Mouse (Mus musculus) cerebellum, adult 2 months (tissue): Measurements from ENCODE around the gene Kdm2a.
A peak's percentile ranks its signal among the peaks of the same experiment; 100 is the strongest.

Source experiments
- CTCF ChIP-seq: fragments of 200-500 bp; IDR thresholded peaks from 2 replicates; pipeline ENCODE4 v1.5.1; 2011; ENCODE audit warnings: low read depth, mild to moderate bottlenecking, control low read depth, low read length, moderate library complexity, borderline replicate concordance; ENCODE audit not compliant: insufficient read depth
- POLR2A ChIP-seq: fragments of 200-500 bp; IDR thresholded peaks from 2 replicates; pipeline ENCODE4 v1.6.1; 2011; ENCODE audit warnings: low read length, control low read depth, borderline replicate concordance; ENCODE audit not compliant: insufficient read depth

DNA sequence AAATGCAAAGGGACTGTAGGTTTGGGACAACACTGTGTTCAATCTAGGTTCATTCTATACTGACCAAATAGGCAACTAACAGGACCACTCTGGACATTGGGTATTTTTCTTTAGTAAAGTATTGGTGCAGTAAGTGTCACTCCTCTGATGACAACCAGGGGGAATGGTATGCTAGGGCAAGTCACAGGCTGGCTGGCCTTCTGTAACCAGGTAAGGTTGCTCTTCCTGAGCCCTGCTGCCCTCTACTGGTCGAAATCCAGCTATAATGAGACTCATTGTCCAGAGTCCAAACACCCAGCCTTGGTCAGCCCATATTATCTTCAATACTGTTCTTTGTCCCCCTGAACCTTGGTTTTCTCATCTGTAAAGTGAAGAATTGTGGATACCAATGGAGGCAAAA, 19.1 kb upstream of the Kdm2a start:
- TF ChIP-seq POLR2A, result no peak
- peak; percentile 86 for TF ChIP-seq CTCF
